Mouse (Mus musculus): ENCODE data around the gene Nucks1. TPM values are rescaled to one million over a fixed set of nuclear protein-coding genes. Genes with fewer than 3 reads are reported as not detected.
A peak's percentile ranks its signal among the peaks of the same experiment; 100 is the strongest.

The Nucks1 gene
- 132 and 180 TPM in 2 replicates for polyA plus RNA-seq (2011; ENCODE audit: insufficient read length, low read depth, missing spikeins)

- TF ChIP-seq CTCF (IDR thresholded peaks at IDR 0.05; ENCODE audit: borderline replicate concordance, insufficient read depth, low read length) = no peak
- no peak; the same call in 1 of the 2 replicates for TF ChIP-seq POLR2A (IDR thresholded peaks at IDR 0.05; ENCODE audit: low read depth, low read length)
- Histone ChIP-seq H3K27ac (ENCODE audit: insufficient read depth, low read length) (peak within 1 kb of the TSS; percentile 90), H3K4me1 (ENCODE audit: control insufficient read depth, insufficient read depth, low read length) (no peaks in the 10 kb centered on the region), H3K4me3 (ENCODE audit: insufficient read depth, low read length) (peak within 1 kb of the TSS; percentile 88)
Measured at GRCm38 (mm10) chr1:131910001-131910648, at the start of gene Nucks1. Gene Nucks1 (plus strand): TSS chr1:131910534.

DNA sequence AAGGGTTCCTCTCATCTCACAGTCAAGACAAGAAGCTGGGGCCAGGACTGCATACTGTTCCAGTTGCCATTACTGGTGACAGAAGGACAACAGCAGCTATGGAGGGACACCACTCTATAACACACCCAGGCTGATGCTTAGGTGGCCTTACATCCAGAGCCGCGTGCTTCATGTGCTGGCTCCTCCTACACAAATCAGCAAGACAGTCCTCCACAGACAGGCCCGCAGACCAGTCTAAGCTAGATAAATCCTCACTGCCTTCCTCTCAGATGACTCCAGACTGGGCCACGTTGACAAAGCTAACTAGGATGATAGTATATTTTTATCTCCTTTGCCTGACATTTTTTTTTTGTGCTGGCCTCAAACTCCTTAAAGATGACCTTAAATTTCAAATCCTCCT is 48.5 kb upstream of the Nucks1 start:
- Histone ChIP-seq H3K4me1 (ENCODE audit: control insufficient read depth, insufficient read depth, low read length) (no peaks in the 10 kb centered on the region), H3K27ac (ENCODE audit: insufficient read depth, low read length) (no peak overlapping the region), H3K4me3 (ENCODE audit: insufficient read depth, low read length) (no peak overlapping the region)
- TF ChIP-seq POLR2A (IDR thresholded peaks at IDR 0.05; ENCODE audit: low read depth, low read length) (no peak), CTCF (IDR thresholded peaks at IDR 0.05; ENCODE audit: borderline replicate concordance, insufficient read depth, low read length) (no peak)

- Histone ChIP-seq H3K27ac (ENCODE audit: insufficient read depth, low read length) (no peak overlapping the region), H3K4me1 (ENCODE audit: control insufficient read depth, insufficient read depth, low read length) (no peaks in the 10 kb centered on the region), H3K4me3 (ENCODE audit: insufficient read depth, low read length) (no peak overlapping the region)
- no peak for TF ChIP-seq CTCF (IDR thresholded peaks at IDR 0.05; ENCODE audit: borderline replicate concordance, insufficient read depth, low read length)
- TF ChIP-seq POLR2A (IDR thresholded peaks at IDR 0.05; ENCODE audit: low read depth, low read length) = no peak
Measured at GRCm38 (mm10) chr1:131865596-131865995, 44.7 kb upstream of the Nucks1 start.

- H3K4me3 ChIP-seq (ENCODE audit: insufficient read depth, low read length) = no peak overlapping the region
Measured at GRCm38 (mm10) chr1:131866304-131866999, 43.9 kb upstream of the Nucks1 start.

GRCm38 (mm10) chr1:131867093-131867945 is 43.0 kb upstream of the Nucks1 start, which contains the start of gene Rab29:
Gene Rab29 (plus strand): TSS chr1:131867224.
- Histone ChIP-seq H3K27ac (ENCODE audit: insufficient read depth, low read length) (no peak within 1 kb of the TSS), H3K4me3 (ENCODE audit: insufficient read depth, low read length) (peak within 1 kb of the TSS; percentile 59), H3K4me1 (ENCODE audit: control insufficient read depth, insufficient read depth, low read length) (no peaks in the 10 kb centered on the region)
- TF ChIP-seq POLR2A (IDR thresholded peaks at IDR 0.05; ENCODE audit: low read depth, low read length) (peak; percentile 51), CTCF (IDR thresholded peaks at IDR 0.05; ENCODE audit: borderline replicate concordance, insufficient read depth, low read length) (peak; percentile 72; the same call in 1 of the 2 replicates)

More at GRCm38 (mm10) chr1:131866304-131866999, 43.9 kb upstream of the Nucks1 start:
- TF ChIP-seq CTCF (IDR thresholded peaks at IDR 0.05; ENCODE audit: borderline replicate concordance, insufficient read depth, low read length) = no peak
- no peak for TF ChIP-seq POLR2A (IDR thresholded peaks at IDR 0.05; ENCODE audit: low read depth, low read length)
- no peaks in the 10 kb centered on the region for H3K4me1 ChIP-seq (ENCODE audit: control insufficient read depth, insufficient read depth, low read length)
- H3K27ac ChIP-seq (ENCODE audit: insufficient read depth, low read length) = no peak overlapping the region

DNA sequence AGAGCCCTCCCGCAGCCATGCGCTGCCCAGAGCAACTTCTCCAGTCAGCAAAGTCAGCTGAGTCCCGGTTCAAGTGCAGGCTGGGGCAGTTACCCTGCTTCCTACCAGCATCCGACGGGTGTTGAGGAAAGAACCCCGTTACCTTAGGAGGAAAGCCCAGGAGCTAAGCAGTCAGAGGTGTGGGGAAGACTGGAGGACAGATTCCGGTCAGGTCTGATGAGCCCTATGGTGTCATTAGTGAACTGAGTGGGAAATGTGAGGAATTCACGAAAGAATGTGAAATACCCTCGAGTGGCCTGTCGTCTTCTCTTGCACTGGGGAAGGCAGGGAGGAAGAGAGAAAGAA is 42.4 kb upstream of the Nucks1 start:
- H3K4me1 ChIP-seq (ENCODE audit: control insufficient read depth, insufficient read depth, low read length) = no peaks in the 10 kb centered on the region
- TF ChIP-seq CTCF (IDR thresholded peaks at IDR 0.05; ENCODE audit: borderline replicate concordance, insufficient read depth, low read length) (no peak), POLR2A (IDR thresholded peaks at IDR 0.05; ENCODE audit: low read depth, low read length) (no peak)
- peak overlapping the region; percentile 59 for H3K4me3 ChIP-seq (ENCODE audit: insufficient read depth, low read length)
- H3K27ac ChIP-seq (ENCODE audit: insufficient read depth, low read length) = no peak overlapping the region

DNA sequence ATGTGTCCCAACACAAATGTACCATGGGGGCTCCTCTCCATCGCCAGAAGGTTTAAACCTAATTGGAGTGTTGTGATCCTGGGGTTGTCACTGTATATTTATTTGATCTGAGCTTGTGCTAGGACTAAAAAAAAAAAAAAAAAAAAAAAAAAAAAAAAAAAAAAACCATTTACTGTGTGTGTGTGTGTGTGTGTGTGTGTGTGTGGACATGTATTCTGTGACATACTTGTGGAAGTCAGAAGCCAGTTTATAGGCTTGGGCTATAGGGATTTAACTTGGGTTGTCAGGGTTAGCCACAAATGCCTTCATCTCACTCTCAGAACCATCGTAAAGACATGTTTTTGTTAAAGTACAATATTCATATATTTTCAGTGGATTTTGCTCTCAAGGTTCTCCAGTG is 40.8 kb upstream of the Nucks1 start:
- no peak for TF ChIP-seq CTCF (IDR thresholded peaks at IDR 0.05; ENCODE audit: borderline replicate concordance, insufficient read depth, low read length)
- no peak for TF ChIP-seq POLR2A (IDR thresholded peaks at IDR 0.05; ENCODE audit: low read depth, low read length)
- Histone ChIP-seq H3K4me1 (ENCODE audit: control insufficient read depth, insufficient read depth, low read length) (no peaks in the 10 kb centered on the region), H3K4me3 (ENCODE audit: insufficient read depth, low read length) (no peak overlapping the region), H3K27ac (ENCODE audit: insufficient read depth, low read length) (no peak overlapping the region)

GRCm38 (mm10) chr1:131872856-131873255 is 37.5 kb upstream of the Nucks1 start:
- H3K27ac ChIP-seq (ENCODE audit: insufficient read depth, low read length) = no peak overlapping the region
- TF ChIP-seq POLR2A (IDR thresholded peaks at IDR 0.05; ENCODE audit: low read depth, low read length) (no peak), CTCF (IDR thresholded peaks at IDR 0.05; ENCODE audit: borderline replicate concordance, insufficient read depth, low read length) (no peak)
- no peak overlapping the region for H3K4me3 ChIP-seq (ENCODE audit: insufficient read depth, low read length)
- no peaks in the 10 kb centered on the region for H3K4me1 ChIP-seq (ENCODE audit: control insufficient read depth, insufficient read depth, low read length)

GRCm38 (mm10) chr1:131879816-131880215 is 30.5 kb upstream of the Nucks1 start:
- H3K4me1 ChIP-seq (ENCODE audit: control insufficient read depth, insufficient read depth, low read length) = no peaks in the 10 kb centered on the region
- no peak overlapping the region for H3K4me3 ChIP-seq (ENCODE audit: insufficient read depth, low read length)
- no peak overlapping the region for H3K27ac ChIP-seq (ENCODE audit: insufficient read depth, low read length)
- TF ChIP-seq POLR2A (IDR thresholded peaks at IDR 0.05; ENCODE audit: low read depth, low read length) (no peak), CTCF (IDR thresholded peaks at IDR 0.05; ENCODE audit: borderline replicate concordance, insufficient read depth, low read length) (no peak)

All from embryonic fibroblast, embryonic 13.5 days (primary cell).